Mouse (Mus musculus): Measurements from ENCODE around the gene Rgs14. TPM values are rescaled to one million over a fixed set of nuclear protein-coding genes. Genes with fewer than 3 reads are reported as not detected.

Gene Rgs14
- polyA plus RNA-seq, 1 experiment from 2014 or later = 1.4 TPM

GRCm38 (mm10) chr13:55429226-55429888 lies 59.8 kb downstream of the Rgs14 start:
- no peak overlapping the region for H3K4me3 ChIP-seq
- no peaks in the 10 kb centered on the region for H3K27me3 ChIP-seq
- no peak overlapping the region for H3K27ac ChIP-seq
- no peak overlapping the region for H3K4me2 ChIP-seq
- H3K9ac ChIP-seq = no peak overlapping the region
- H3K4me1 ChIP-seq = no peaks in the 10 kb centered on the region
- no peaks in the 10 kb centered on the region for H3K36me3 ChIP-seq
- no peaks in the 10 kb centered on the region for H3K9me3 ChIP-seq
- ATAC-seq (ENCODE audit: insufficient number of reproducible peaks, low FRiP score, low TSS enrichment, low read depth) = no peak
- WGBS = 57% methylated on average over 12 of the region's 12 CpGs

- H3K4me1 ChIP-seq = no peaks in the 10 kb centered on the region
- 64% methylated on average over 2 of the region's 2 CpGs for WGBS
- H3K9ac ChIP-seq = no peak overlapping the region
- no peak overlapping the region for H3K4me3 ChIP-seq
- no peak for ATAC-seq (ENCODE audit: insufficient number of reproducible peaks, low FRiP score, low TSS enrichment, low read depth)
- H3K9me3 ChIP-seq = no peaks in the 10 kb centered on the region
- no peaks in the 10 kb centered on the region for H3K27me3 ChIP-seq
- H3K4me2 ChIP-seq = no peak overlapping the region
- H3K36me3 ChIP-seq = no peaks in the 10 kb centered on the region
- H3K27ac ChIP-seq = no peak overlapping the region
Observed at GRCm38 (mm10) chr13:55430566-55430965, 61.0 kb downstream of the Rgs14 start.

- no peaks in the 10 kb centered on the region for H3K36me3 ChIP-seq
- no peaks in the 10 kb centered on the region for H3K4me1 ChIP-seq
- no peaks in the 10 kb centered on the region for H3K9me3 ChIP-seq
- H3K4me2 ChIP-seq = no peak overlapping the region
- no peaks in the 10 kb centered on the region for H3K27me3 ChIP-seq
- H3K27ac ChIP-seq = no peak overlapping the region
- no peak for ATAC-seq (ENCODE audit: insufficient number of reproducible peaks, low FRiP score, low TSS enrichment, low read depth)
- no peak overlapping the region for H3K4me3 ChIP-seq
- no peak overlapping the region for H3K9ac ChIP-seq
- 71% methylated on average over 10 of the region's 10 CpGs for WGBS
Observed at GRCm38 (mm10) chr13:55431889-55432685, 62.6 kb downstream of the Rgs14 start.

Other genes with a start within 250 kb of the Rgs14 start
- not detected in 2 replicates for gene Gm17617, start 236.2 kb upstream of the Rgs14 start, polyA plus RNA-seq (2015; fragmentation: Nextera tagmentation; extraction: Ambion mirVana)
- gene Fgfr4, start 217.1 kb upstream of the Rgs14 start, polyA plus RNA-seq (2015; fragmentation: Nextera tagmentation; extraction: Ambion mirVana) = 8.2 and 14.2 TPM in 2 replicates
- 52.4 and 55.8 TPM in 2 replicates for gene Nsd1, start 159.9 kb upstream of the Rgs14 start, polyA plus RNA-seq (2015; fragmentation: Nextera tagmentation; extraction: Ambion mirVana)
- 427 and 446 TPM in 2 replicates for gene Prelid1, start 49.2 kb upstream of the Rgs14 start, polyA plus RNA-seq (2015; fragmentation: Nextera tagmentation; extraction: Ambion mirVana)
- 110 and 119 TPM in 2 replicates for gene Rab24, start 47.8 kb upstream of the Rgs14 start, polyA plus RNA-seq (2015; fragmentation: Nextera tagmentation; extraction: Ambion mirVana)
- gene Mxd3, start 39.9 kb upstream of the Rgs14 start, polyA plus RNA-seq (2015; fragmentation: Nextera tagmentation; extraction: Ambion mirVana) = 43.8 and 46.2 TPM in 2 replicates
- 104 and 109 TPM in 2 replicates for gene Lman2, start 6.9 kb upstream of the Rgs14 start, polyA plus RNA-seq (2015; fragmentation: Nextera tagmentation; extraction: Ambion mirVana)
- gene Slc34a1, start 28.5 kb downstream of the Rgs14 start, polyA plus RNA-seq (2015; fragmentation: Nextera tagmentation; extraction: Ambion mirVana) = 0.20 TPM in 1 of 2 replicates, not detected in the other
- gene Pfn3, start 45.5 kb downstream of the Rgs14 start, polyA plus RNA-seq (2015; fragmentation: Nextera tagmentation; extraction: Ambion mirVana) = not detected in 2 replicates
- gene F12, start 57.1 kb downstream of the Rgs14 start, polyA plus RNA-seq (2015; fragmentation: Nextera tagmentation; extraction: Ambion mirVana) = 0.17 TPM in 1 of 2 replicates, not detected in the other
- gene Grk6, start 75.3 kb downstream of the Rgs14 start, polyA plus RNA-seq (2015; fragmentation: Nextera tagmentation; extraction: Ambion mirVana) = 34.3 and 39.0 TPM in 2 replicates
- 0.38 and 1.2 TPM in 2 replicates for gene Prr7, start 94.5 kb downstream of the Rgs14 start, polyA plus RNA-seq (2015; fragmentation: Nextera tagmentation; extraction: Ambion mirVana)
- gene Dbn1, start 118.4 kb downstream of the Rgs14 start, polyA plus RNA-seq (2015; fragmentation: Nextera tagmentation; extraction: Ambion mirVana) = 162 and 172 TPM in 2 replicates
- gene Pdlim7, start 143.9 kb downstream of the Rgs14 start, polyA plus RNA-seq (2015; fragmentation: Nextera tagmentation; extraction: Ambion mirVana) = 147 and 213 TPM in 2 replicates
- gene Dok3, start 159.6 kb downstream of the Rgs14 start, polyA plus RNA-seq (2015; fragmentation: Nextera tagmentation; extraction: Ambion mirVana) = 4.7 and 5.7 TPM in 2 replicates
- 56.1 and 56.7 TPM in 2 replicates for gene Ddx41, start 166.9 kb downstream of the Rgs14 start, polyA plus RNA-seq (2015; fragmentation: Nextera tagmentation; extraction: Ambion mirVana)
- gene Fam193b, start 201.4 kb downstream of the Rgs14 start, polyA plus RNA-seq (2015; fragmentation: Nextera tagmentation; extraction: Ambion mirVana) = 34.8 and 35.4 TPM in 2 replicates
- gene Tmed9, start 204.0 kb downstream of the Rgs14 start, polyA plus RNA-seq (2015; fragmentation: Nextera tagmentation; extraction: Ambion mirVana) = 214 and 263 TPM in 2 replicates
- 34.0 TPM in 2 replicates for gene B4galt7, start 230.2 kb downstream of the Rgs14 start, polyA plus RNA-seq (2015; fragmentation: Nextera tagmentation; extraction: Ambion mirVana)

Measured in limb, embryonic 15.5 days (tissue).